Mouse (Mus musculus): Measurements from ENCODE around the gene Rpp21. TPM values are rescaled to one million over a fixed set of nuclear protein-coding genes. Genes with fewer than 3 reads are reported as not detected.
"Not testable (repeated sequence)": the region's sequence is repeated elsewhere in the genome, so short reads cannot be mapped to it uniquely, and the experiment has no call there.

The Rpp21 gene
- polyA plus RNA-seq, 1 experiment from 2014 or later: 85.0 TPM

- ATAC-seq (ENCODE audit: extremely low read depth, insufficient number of reproducible peaks, low FRiP score, low TSS enrichment): no peak
- no peaks in the 10 kb centered on the region for H3K27me3 ChIP-seq (replicated peaks)
- H3K9me3 ChIP-seq: no peaks in the 10 kb centered on the region
- H3K4me3 ChIP-seq: no peak overlapping the region
- WGBS: 87% methylated on average over 9 of the region's 9 CpGs
- peaks cover 81% of the 10 kb centered on the region for H3K36me3 ChIP-seq
- no peak overlapping the region for H3K27ac ChIP-seq (replicated peaks)
- H3K4me1 ChIP-seq: peaks cover 7% of the 10 kb centered on the region
- no peak overlapping the region for H3K4me2 ChIP-seq
- H3K9ac ChIP-seq: no peak overlapping the region
Observed at GRCm38 (mm10) chr17:36261511-36262166, 3.8 kb upstream of the Rpp21 start.

DNA sequence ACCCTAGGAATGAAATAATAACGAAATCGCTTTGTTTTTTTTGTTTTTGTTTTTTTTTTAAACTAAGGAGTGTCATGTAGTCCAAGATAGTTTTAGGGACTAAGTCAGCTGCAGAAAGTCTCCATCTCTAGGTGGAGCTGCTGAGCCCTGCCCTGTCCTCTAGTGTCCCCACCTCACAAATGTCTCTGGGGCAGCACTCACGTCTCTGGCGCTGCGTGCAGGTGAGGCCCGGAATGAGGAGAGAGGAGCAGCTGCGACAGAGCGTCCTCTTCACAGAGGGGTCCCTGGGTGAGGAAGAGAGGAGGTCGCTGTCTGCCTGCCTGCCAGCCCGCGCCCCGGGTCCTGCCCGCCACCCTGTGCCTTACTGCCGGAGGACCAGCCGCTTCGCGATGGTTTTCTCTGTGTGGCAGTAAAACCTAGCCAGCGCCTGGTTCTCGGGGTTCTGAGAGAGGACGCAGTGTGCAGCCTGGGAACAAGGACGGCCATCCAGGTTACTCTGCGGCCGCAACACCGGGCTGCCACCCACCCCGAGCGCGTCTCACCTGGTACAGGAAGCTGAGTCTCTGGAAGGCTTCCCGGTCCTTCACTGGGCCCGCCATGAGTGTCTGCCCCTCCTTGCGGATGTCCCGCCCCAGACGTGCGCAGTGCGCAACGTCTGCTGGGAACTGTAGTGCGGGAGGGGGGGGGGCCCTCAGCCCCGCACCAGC lies 475 bp downstream of the Rpp21 start:
- peak overlapping the region; percentile 80 for H3K9ac ChIP-seq
- WGBS: under 1% methylated on average over 37 of the region's 37 CpGs
- H3K27ac ChIP-seq (replicated peaks): peak overlapping the region; percentile 53
- ATAC-seq (ENCODE audit: extremely low read depth, insufficient number of reproducible peaks, low FRiP score, low TSS enrichment): peak; percentile 83
- H3K4me2 ChIP-seq: peak overlapping the region; percentile 63
- H3K4me3 ChIP-seq: peak overlapping the region; percentile 67
- H3K9me3 ChIP-seq: no peaks in the 10 kb centered on the region
- H3K36me3 ChIP-seq: peaks cover 46% of the 10 kb centered on the region
- H3K4me1 ChIP-seq: peaks cover 17% of the 10 kb centered on the region
- peaks cover 3% of the 10 kb centered on the region for H3K27me3 ChIP-seq (replicated peaks)

DNA sequence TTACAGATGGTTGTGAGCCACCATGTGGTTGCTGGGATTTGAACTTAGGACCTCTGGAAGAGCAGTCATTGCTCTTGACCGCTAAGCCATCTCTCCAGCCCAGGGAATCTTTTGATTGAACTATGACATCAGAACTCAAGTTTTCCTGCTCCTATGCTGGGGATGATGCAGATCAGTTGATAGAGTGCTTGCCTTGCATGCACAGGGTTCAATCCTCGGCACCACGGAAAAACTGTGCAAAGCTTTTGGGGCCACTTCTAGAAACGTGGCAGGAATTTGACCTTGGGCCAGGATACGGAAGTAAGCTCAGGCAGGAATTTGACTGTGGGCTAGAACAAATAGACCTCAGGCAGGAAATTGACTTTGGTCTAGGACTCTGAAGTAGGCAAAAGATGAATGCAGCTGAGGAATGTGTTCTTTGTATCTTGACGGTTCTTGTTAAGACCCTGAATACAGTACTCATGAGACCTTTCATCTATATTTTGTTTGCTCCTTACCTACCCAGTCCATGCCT lies 4.7 kb downstream of the Rpp21 start:
- H3K36me3 ChIP-seq: peaks cover 7% of the 10 kb centered on the region
- H3K27ac ChIP-seq (replicated peaks): no peak overlapping the region
- no peak overlapping the region for H3K4me3 ChIP-seq
- ATAC-seq (ENCODE audit: extremely low read depth, insufficient number of reproducible peaks, low FRiP score, low TSS enrichment): no peak
- no peak overlapping the region for H3K4me2 ChIP-seq
- 41% methylated on average over 6 of the region's 6 CpGs for WGBS
- H3K9ac ChIP-seq: no peak overlapping the region
- peaks cover 34% of the 10 kb centered on the region for H3K27me3 ChIP-seq (replicated peaks)
- no peaks in the 10 kb centered on the region for H3K9me3 ChIP-seq
- H3K4me1 ChIP-seq: peaks cover 23% of the 10 kb centered on the region

- WGBS: 8% methylated on average over 25 of the region's 25 CpGs
- Histone ChIP-seq H3K9ac (peak overlapping the region; percentile 54; the same call in 1 of the 2 replicates), H3K4me1 (peaks cover 20% of the 10 kb centered on the region), H3K4me3 (peak overlapping the region; percentile 39), H3K27ac (replicated peaks) (no peak overlapping the region), H3K9me3 (no peaks in the 10 kb centered on the region), H3K36me3 (peaks cover 7% of the 10 kb centered on the region), H3K27me3 (replicated peaks) (peaks cover 42% of the 10 kb centered on the region), H3K4me2 (peak overlapping the region; percentile 64)
- ATAC-seq (ENCODE audit: extremely low read depth, insufficient number of reproducible peaks, low FRiP score, low TSS enrichment): no peak
Observed at GRCm38 (mm10) chr17:36252250-36252876, 5.5 kb downstream of the Rpp21 start.

DNA sequence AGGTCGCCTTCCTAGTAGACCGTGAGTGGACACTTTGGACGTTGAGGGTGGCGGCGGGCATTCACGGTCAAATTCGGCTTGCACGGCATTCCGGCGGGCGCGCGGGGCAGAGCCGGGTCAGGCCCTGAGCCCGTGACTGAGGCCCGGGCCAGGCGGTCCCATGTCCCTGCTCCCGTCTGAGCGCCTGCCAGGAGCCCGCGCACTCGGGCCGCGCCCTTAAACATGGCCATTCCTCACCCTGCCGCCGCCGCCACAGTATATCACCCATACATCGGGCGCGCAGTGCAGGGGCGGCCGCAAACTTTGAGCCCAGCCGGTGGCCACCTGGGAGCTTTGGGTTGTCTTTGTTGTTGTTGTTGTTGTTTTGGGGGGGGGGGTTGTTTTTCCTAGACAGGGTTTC lies 9.0 kb downstream of the Rpp21 start:
- peak overlapping the region; percentile 31 for H3K4me3 ChIP-seq
- no peaks in the 10 kb centered on the region for H3K9me3 ChIP-seq
- no peak for ATAC-seq (ENCODE audit: extremely low read depth, insufficient number of reproducible peaks, low FRiP score, low TSS enrichment)
- H3K4me1 ChIP-seq: peaks cover 8% of the 10 kb centered on the region
- 20% methylated on average over 33 of the region's 33 CpGs for WGBS
- H3K27ac ChIP-seq (replicated peaks): no peak overlapping the region
- H3K27me3 ChIP-seq (replicated peaks): peaks cover 43% of the 10 kb centered on the region
- H3K4me2 ChIP-seq: peak overlapping the region; percentile 55
- 0 out of 2 replicates have a peak overlapping the region, but pooled peaks have one; percentile 11 for H3K9ac ChIP-seq
- H3K36me3 ChIP-seq: no peaks in the 10 kb centered on the region

DNA sequence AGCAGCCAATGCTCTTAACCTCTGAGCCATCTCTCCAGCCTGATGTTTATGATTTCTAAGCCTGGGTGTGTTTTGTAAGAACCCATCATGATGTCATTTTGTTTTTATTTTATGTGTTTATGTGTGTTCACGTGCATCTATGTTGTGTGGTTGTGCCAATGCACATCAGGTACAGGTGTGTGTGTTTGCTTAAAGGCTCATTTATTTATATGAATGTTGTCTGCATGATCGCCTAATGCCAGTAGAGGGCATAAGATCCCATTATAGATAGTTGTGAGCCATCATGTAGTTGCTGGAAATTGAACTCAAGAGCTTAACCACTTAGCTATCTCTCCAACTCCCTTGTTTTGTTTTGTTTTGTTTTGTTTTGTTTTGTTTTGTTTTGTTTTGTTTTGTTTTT lies 12.1 kb downstream of the Rpp21 start:
- Histone ChIP-seq H3K27me3 (replicated peaks) (peaks cover 36% of the 10 kb centered on the region), H3K9me3 (no peaks in the 10 kb centered on the region), H3K4me3 (no peak overlapping the region), H3K4me2 (no peak overlapping the region), H3K36me3 (no peaks in the 10 kb centered on the region), H3K4me1 (0 out of 2 replicates have a peak, but pooled peaks cover 4% of the 10 kb centered on the region), H3K9ac (no peak overlapping the region), H3K27ac (replicated peaks) (no peak overlapping the region)
- ATAC-seq (ENCODE audit: extremely low read depth, insufficient number of reproducible peaks, low FRiP score, low TSS enrichment): no peak
- WGBS: 76% methylated on average over 2 of the region's 2 CpGs

DNA sequence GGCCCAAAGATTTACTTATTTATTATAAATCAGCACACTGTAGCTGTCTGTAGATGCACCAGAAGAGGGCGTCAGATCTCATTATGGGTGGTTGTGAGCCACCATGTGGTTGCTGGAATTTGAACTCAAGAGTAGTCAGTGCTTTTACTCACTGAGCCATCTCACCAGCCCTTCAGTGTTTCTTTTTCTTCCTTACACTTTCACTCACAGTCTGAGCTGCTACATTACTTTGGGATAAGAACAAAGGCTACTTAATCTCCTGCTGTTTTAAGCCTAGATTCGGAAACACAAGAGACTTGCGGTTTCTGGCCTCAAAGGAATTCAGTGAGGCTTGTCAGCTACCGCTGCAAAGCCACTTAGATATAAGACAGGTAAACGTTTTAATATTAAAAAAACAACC lies 13.8 kb downstream of the Rpp21 start:
- Histone ChIP-seq H3K9ac (no peak overlapping the region), H3K27me3 (replicated peaks) (peaks cover 31% of the 10 kb centered on the region), H3K9me3 (no peaks in the 10 kb centered on the region), H3K4me2 (no peak overlapping the region), H3K4me3 (no peak overlapping the region), H3K4me1 (peaks cover 7% of the 10 kb centered on the region; the same call in 1 of the 2 replicates), H3K27ac (replicated peaks) (no peak overlapping the region), H3K36me3 (no peaks in the 10 kb centered on the region)
- WGBS: 25% methylated on average over 5 of the region's 5 CpGs
- no peak for ATAC-seq (ENCODE audit: extremely low read depth, insufficient number of reproducible peaks, low FRiP score, low TSS enrichment)

GRCm38 (mm10) chr17:36240637-36241213 lies 17.1 kb downstream of the Rpp21 start:
- no peaks in the 10 kb centered on the region for H3K36me3 ChIP-seq
- peaks cover 45% of the 10 kb centered on the region for H3K27me3 ChIP-seq (replicated peaks)
- H3K9me3 ChIP-seq: no peaks in the 10 kb centered on the region
- no peak overlapping the region for H3K27ac ChIP-seq (replicated peaks)
- 13% methylated on average over 5 of the region's 5 CpGs for WGBS
- no peak overlapping the region for H3K4me3 ChIP-seq
- H3K4me1 ChIP-seq: peaks cover 14% of the 10 kb centered on the region
- H3K4me2 ChIP-seq: peak overlapping the region; percentile 12; the same call in 1 of the 2 replicates
- no peak for ATAC-seq (ENCODE audit: extremely low read depth, insufficient number of reproducible peaks, low FRiP score, low TSS enrichment)
- no peak overlapping the region for H3K9ac ChIP-seq

GRCm38 (mm10) chr17:36237321-36237921 lies 20.4 kb downstream of the Rpp21 start:
- peaks cover 14% of the 10 kb centered on the region for H3K4me1 ChIP-seq
- peak overlapping the region; percentile 79 for H3K4me2 ChIP-seq
- peaks cover 47% of the 10 kb centered on the region for H3K27me3 ChIP-seq (replicated peaks)
- no peak for ATAC-seq (ENCODE audit: extremely low read depth, insufficient number of reproducible peaks, low FRiP score, low TSS enrichment)
- no peaks in the 10 kb centered on the region for H3K36me3 ChIP-seq
- no peaks in the 10 kb centered on the region for H3K9me3 ChIP-seq
- H3K4me3 ChIP-seq: peak overlapping the region; percentile 50
- H3K9ac ChIP-seq: peak overlapping the region; percentile 77
- WGBS: under 1% methylated on average over 27 of the region's 27 CpGs
- no peak overlapping the region for H3K27ac ChIP-seq (replicated peaks)

DNA sequence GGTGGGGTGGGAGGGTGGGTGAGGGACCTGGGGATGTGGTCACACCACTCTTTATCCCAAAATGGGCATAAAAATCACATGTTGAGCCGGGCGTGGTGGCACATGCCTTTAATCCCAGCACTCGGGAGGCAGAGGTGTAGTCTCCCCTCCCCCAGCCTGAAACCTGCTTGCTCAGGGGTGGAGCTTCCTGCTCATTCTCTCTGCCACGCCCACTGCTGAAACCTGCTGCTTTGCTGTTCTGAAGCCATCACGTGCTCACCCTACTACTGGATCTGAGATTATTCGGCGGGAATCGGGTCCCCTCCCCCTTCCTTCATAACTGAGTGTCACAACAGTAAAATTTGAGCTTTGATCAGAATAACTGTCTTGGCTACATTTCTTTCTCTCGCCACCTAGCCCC lies 22.6 kb downstream of the Rpp21 start:
- H3K4me2 ChIP-seq; ATAC-seq (ENCODE audit: extremely low read depth, insufficient number of reproducible peaks, low FRiP score, low TSS enrichment); H3K36me3 ChIP-seq; H3K27ac ChIP-seq (replicated peaks); H3K4me3 ChIP-seq; H3K9me3 ChIP-seq; H3K4me1 ChIP-seq; H3K9ac ChIP-seq: not testable (repeated sequence)
- 12% methylated on average over 8 of the region's 9 CpGs for WGBS
- H3K27me3 ChIP-seq (replicated peaks): peaks cover 38% of the 10 kb centered on the region

DNA sequence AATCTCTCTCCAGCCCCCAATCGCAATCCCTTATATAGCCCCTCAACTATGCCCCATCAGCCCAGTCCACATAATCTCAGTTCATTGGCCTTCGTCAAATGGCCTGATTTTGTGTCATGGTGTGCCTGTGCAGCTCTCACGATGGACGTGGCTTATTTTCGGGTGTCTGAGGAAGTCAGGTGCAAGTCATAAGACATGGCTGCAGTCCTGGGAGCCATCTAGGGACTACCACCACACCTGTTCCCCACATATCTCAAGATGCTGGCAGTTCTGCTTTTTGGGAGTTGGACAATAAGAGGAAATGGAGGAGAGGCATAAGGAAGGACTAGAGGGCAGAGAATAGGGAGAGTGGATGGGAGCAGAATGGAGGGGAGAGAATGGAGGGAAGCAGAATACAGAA lies 24.3 kb downstream of the Rpp21 start:
- Histone ChIP-seq H3K36me3 (no peaks in the 10 kb centered on the region), H3K9ac (no peak overlapping the region), H3K9me3 (no peaks in the 10 kb centered on the region), H3K27me3 (replicated peaks) (peaks cover 34% of the 10 kb centered on the region), H3K4me1 (peaks cover 12% of the 10 kb centered on the region), H3K27ac (replicated peaks) (no peak overlapping the region), H3K4me2 (no peak overlapping the region), H3K4me3 (no peak overlapping the region)
- no peak for ATAC-seq (ENCODE audit: extremely low read depth, insufficient number of reproducible peaks, low FRiP score, low TSS enrichment)
- WGBS: 69% methylated on average over 5 of the region's 5 CpGs

All from heart, embryonic 13.5 days (tissue).